Mouse (Mus musculus) midbrain, embryonic 10.5 days (tissue): Measurements from ENCODE around the gene Stac. TPM values are rescaled to one million over a fixed set of nuclear protein-coding genes. Genes with fewer than 3 reads are reported as not detected.
A peak's percentile ranks its signal among the peaks of the same experiment; 100 is the strongest.

Experiments used
- DNase-seq: peaks from one replicate; pipeline ENCODE4 v3.0.0-alpha.2; 2017; ENCODE audit warnings: low spot score
- H3K27ac ChIP-seq: fragments of 300-500 bp; sonication (generic); replicated peaks from 2 replicates; pipeline ENCODE4 v1.5.1; 2016; ENCODE audit warnings: mild to moderate bottlenecking
- H3K27me3 ChIP-seq: fragments of 300-500 bp; sonication (generic); 2 replicates; pipeline ENCODE4 v1.6.1; 2016; ENCODE audit warnings: low read depth, mild to moderate bottlenecking; ENCODE audit not compliant: poor library complexity, severe bottlenecking
- H3K36me3 ChIP-seq: fragments of 300-500 bp; sonication (generic); 2 replicates; pipeline ENCODE4 v1.6.1; 2016; ENCODE audit warnings: mild to moderate bottlenecking, moderate library complexity
- H3K4me1 ChIP-seq: fragments of 300-500 bp; sonication (generic); 2 replicates; pipeline ENCODE4 v1.6.1; 2016
- H3K4me3 ChIP-seq: fragments of 300-500 bp; sonication (generic); 2 replicates; pipeline ENCODE4 v1.5.1; 2016; ENCODE audit warnings: mild to moderate bottlenecking, moderate library complexity
- H3K9me3 ChIP-seq: fragments of 300-500 bp; sonication (generic); replicated peaks from 2 replicates; pipeline ENCODE4 v1.6.1; 2016; ENCODE audit warnings: mild to moderate bottlenecking
- WGBS: fragments of 180-500 bp; shearing (Covaris S2); methylation state at CpG from one replicate; pipeline ENCODE4 v1.1.7; 2016; 5-methylcytosine and 5-hydroxymethylcytosine counted together
- polyA plus RNA-seq: library from polyadenylated mRNA; unstranded; fragments of >200 nt; fragmentation: Nextera tagmentation; extraction: Ambion mirVana; gene quantifications from 2 replicates; pipeline ENCODE4 v1.2.1, GENCODE M21; 2016

Stac gene
- 0.27 and 0.34 TPM in 2 replicates for polyA plus RNA-seq

DNA sequence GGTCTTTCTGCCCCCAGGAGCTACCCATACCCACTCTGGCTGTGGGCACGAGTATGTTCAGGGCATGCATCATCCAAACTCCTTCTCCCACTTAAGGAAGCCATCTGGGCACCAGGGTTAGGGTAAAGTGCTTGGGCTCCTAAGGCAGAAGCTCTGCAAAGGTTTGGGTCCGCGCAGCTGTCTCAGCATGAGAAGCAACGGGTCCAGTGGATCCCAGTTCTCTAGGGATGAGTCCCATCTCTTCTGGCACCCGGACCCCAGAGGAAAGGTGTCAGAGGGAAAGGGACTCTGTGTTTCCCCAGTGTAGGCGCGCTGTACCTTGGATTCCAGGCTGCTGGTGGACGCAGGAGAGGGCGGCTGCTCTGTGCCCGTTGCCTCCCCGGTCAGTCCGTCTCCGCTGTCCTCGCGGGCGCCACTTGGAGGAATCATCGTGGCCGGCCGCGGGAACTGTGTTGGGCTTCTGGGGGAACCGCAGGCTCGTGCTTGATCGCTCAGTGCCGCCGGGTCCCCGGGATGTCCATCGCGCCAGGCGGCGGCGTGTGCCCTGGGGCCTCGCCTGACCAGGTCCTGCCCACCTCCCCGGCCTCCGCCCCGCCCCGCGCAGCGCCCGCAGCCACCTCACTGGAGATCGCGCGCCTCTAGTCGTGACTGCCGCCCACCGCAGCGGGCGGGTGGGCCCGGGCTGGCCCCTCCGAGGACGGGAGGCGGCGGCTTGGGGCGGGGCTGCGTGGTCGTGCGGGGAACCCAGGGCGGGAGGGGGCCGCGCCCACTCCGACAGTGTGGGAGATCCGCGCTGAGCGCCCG is at the start of gene Stac:
TSS of gene Stac (minus strand) at position 669 of the 804 bp plus-strand sequence.
- Histone ChIP-seq H3K4me3 (peak within 1 kb of the TSS; percentile 72), H3K27me3 (peaks cover 42% of the 10 kb centered on the region), H3K36me3 (no peaks in the 10 kb centered on the region), H3K27ac (peak within 1 kb of the TSS; percentile 69), H3K4me1 (peaks cover 12% of the 10 kb centered on the region), H3K9me3 (no peaks in the 10 kb centered on the region)
- 4% methylated on average over 64 of the region's 64 CpGs for WGBS
- DNase-seq, result peak; percentile 46

DNA sequence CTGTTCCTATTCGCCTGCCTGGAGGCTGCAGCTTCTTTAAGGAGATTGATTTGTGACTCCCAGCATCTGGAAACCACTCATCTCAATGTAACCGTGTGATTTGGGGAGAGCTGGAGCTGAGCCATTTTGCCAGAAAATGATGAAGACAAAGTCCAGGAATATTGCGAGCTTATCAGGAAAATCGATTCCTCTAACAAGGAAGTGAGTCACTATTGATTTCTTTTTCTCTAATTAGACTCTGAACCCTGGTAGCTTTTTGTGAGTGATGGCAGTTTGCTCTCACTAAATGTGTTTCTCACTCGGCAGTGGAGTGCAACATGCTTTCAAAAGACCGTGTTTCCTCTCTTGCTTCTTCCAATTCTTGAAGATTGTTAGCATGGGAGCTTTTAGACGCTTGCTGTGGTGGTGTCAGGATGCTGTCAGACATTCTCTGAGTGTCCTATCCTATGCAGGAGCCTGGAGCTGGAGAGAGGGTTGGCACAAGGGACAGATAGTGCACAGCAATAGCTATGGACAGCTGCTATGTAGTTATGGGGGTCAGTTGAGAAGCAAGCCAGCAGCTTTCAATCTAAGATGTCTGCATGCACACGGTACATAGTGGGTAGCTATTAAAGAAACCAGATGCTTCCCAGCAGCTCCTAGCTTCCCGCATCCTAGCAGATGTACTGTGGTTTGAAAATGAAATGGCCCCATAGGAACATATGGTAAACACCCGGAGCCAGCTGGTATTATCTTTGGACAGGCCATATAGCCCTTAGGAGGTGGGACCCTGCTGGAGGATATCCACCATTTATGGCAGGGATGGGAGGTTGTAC is 49.5 kb upstream of the Stac start:
- no peaks in the 10 kb centered on the region for H3K36me3 ChIP-seq
- WGBS, result 85% methylated on average over 10 of the region's 10 CpGs
- H3K27ac ChIP-seq, result no peak overlapping the region
- no peak for DNase-seq
- no peaks in the 10 kb centered on the region for H3K9me3 ChIP-seq
- no peaks in the 10 kb centered on the region for H3K4me1 ChIP-seq
- no peak overlapping the region for H3K4me3 ChIP-seq
- no peaks in the 10 kb centered on the region for H3K27me3 ChIP-seq

DNA sequence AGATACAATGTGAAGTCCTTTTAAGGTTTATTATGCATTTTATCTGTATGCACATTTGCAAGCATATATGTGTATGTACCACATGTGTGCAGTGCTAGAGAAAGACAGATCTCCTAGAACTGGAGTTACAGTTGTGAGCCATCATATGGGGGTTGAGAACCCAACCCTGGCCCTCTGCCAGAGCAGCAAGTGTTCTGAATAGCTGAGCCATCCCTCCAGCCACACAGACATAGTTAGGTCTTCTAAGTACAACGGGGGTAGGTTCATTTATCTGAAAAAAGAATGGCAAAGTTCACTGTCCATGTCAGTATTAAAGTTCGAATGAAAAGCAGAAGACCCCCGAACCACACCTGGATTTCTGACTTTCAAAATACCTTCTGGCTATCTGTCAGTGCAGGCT is 48.9 kb upstream of the Stac start:
- H3K9me3 ChIP-seq, result no peaks in the 10 kb centered on the region
- H3K36me3 ChIP-seq, result no peaks in the 10 kb centered on the region
- H3K4me1 ChIP-seq, result no peaks in the 10 kb centered on the region
- H3K4me3 ChIP-seq, result no peak overlapping the region
- WGBS, result 85% methylated on average over 3 of the region's 3 CpGs
- no peak overlapping the region for H3K27ac ChIP-seq
- DNase-seq, result no peak
- H3K27me3 ChIP-seq, result no peaks in the 10 kb centered on the region

DNA sequence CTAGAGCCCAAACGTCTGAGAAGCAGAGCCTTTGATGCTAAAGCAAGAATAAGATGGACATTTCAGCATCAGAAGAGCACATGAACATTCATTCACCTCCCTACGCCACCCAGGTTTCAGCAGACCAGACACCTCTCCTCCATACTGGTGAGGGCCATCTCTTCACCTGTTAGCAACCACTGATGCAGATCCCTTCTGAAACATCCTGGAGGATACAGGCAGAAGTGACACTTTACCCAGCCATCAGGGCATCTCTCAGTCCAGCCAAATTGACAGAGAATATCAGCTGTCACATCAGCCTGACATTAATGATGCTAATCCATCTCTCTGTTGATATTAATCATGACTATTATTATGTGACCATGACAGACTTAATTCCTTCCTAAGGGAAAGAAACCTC is 47.6 kb upstream of the Stac start:
- Histone ChIP-seq H3K27me3 (no peaks in the 10 kb centered on the region), H3K27ac (no peak overlapping the region), H3K4me3 (no peak overlapping the region), H3K9me3 (no peaks in the 10 kb centered on the region), H3K4me1 (no peaks in the 10 kb centered on the region), H3K36me3 (no peaks in the 10 kb centered on the region)
- DNase-seq, result no peak
- WGBS, result 81% methylated on average over 2 of the region's 2 CpGs

DNA sequence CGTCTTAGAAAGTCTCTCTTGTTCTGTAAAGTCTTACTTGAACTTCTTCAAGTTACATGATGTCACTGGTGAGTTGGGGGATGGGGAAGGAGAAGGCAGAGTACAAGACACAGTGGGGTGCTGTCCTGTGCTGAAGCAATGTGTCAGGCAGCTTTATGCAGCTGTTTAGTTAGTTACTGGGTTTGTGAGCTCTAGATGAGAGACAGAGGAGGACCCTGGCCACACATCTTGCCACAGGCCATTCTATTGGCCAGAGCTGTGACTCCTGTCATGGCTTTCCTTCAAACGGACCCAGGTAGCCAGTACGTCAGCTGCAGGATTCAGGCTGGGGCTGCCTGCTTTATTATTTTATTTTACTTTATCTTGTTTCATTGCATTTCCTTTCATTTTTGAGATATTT is 45.8 kb upstream of the Stac start:
- H3K4me3 ChIP-seq, result no peak overlapping the region
- no peaks in the 10 kb centered on the region for H3K36me3 ChIP-seq
- WGBS, result 82% methylated on average over 3 of the region's 3 CpGs
- no peaks in the 10 kb centered on the region for H3K4me1 ChIP-seq
- H3K27me3 ChIP-seq, result no peaks in the 10 kb centered on the region
- DNase-seq, result no peak
- no peaks in the 10 kb centered on the region for H3K9me3 ChIP-seq
- H3K27ac ChIP-seq, result no peak overlapping the region

DNA sequence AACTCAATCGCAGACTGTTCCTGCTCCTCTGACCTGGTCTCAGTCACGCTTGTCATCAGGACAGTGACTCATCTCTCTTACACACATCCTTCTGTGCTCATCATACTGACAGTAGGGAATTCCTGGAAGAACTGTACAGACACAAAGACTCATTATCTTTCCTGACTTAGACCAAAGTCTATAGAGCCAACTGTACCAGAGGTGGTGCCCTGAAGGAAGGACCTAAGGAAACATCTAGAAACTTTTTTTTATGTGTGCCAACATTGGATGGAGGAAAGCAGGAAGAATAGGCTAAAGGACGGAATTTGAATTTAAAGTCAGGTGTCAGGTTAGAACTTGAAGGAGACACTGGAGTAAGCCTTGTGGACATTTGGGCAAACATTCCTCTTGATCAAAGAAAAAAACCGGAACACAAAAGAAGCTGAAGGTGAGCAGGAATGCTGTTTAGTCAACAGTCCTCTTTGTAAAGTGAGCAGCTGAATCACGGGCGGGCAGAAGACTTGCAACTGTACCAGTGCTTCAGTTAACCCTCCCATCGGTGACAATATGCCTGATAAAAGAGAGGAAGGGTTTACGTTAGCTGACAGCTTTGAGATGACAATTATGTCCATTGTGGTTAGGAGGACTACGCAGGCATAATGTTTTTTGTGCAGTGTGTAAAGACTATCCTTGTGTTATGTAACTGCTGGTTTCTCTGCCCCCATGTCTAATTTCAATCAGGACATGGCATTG is 42.0 kb upstream of the Stac start:
- Histone ChIP-seq H3K4me1 (no peaks in the 10 kb centered on the region), H3K27ac (no peak overlapping the region), H3K4me3 (no peak overlapping the region), H3K9me3 (no peaks in the 10 kb centered on the region), H3K36me3 (no peaks in the 10 kb centered on the region), H3K27me3 (no peaks in the 10 kb centered on the region)
- DNase-seq, result no peak
- WGBS, result 89% methylated on average over 9 of the region's 9 CpGs

DNA sequence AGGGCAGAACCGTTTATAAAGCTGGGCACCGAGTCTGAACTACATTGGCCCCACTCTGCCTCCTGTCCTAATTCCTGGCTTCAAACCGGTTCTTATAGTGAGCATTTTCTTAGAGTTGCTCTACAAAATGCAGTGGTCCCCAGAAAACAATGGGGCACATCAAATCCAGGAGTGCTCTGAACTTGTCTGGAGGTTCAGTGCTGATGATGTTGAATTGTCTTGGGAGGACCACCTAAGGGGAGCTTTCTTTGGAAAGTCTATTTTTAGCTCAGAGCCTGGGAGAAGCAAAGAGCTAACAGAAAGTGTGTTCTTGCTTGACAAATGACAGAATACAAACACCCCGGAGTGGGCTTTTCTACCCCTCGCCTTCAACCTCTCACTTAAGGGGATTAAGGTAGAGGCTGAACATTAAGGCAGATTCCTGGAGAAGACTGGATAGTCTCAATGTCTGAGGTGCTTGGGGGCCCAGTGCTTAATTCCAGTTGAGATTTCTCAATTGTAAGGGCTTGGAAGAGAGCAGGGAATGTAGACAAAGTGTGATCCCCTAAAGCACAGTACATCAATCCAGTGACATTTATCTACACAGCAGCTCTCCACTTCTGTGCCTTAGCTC is 34.9 kb upstream of the Stac start:
- no peak overlapping the region for H3K27ac ChIP-seq
- no peaks in the 10 kb centered on the region for H3K36me3 ChIP-seq
- H3K4me3 ChIP-seq, result no peak overlapping the region
- peaks cover 11% of the 10 kb centered on the region; the same call in 1 of the 2 replicates for H3K4me1 ChIP-seq
- DNase-seq, result no peak
- no peaks in the 10 kb centered on the region for H3K9me3 ChIP-seq
- no peaks in the 10 kb centered on the region for H3K27me3 ChIP-seq
- 23% methylated on average over 5 of the region's 5 CpGs for WGBS

DNA sequence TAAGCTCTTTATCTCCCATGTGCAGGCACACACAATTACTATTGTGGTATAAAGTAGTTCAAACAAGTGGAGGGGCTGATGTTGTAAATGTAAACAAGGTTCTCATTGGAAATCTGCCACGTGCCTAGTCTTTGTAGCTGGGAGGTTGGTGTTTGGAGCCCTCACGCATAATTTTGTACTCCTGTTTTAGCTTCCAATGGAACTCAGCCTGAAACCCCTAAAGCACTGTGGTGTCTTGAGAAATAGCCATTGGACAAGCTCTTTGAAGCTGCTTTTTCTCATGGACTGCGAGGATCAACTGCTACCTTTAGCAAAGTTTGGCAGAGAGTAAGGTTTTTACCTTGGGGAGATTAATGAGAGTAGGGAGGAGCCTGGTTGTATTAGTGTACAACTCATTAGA is 24.3 kb upstream of the Stac start:
- H3K36me3 ChIP-seq, result no peaks in the 10 kb centered on the region
- no peaks in the 10 kb centered on the region for H3K9me3 ChIP-seq
- H3K27me3 ChIP-seq, result no peaks in the 10 kb centered on the region
- H3K4me3 ChIP-seq, result no peak overlapping the region
- no peak overlapping the region for H3K27ac ChIP-seq
- WGBS, result 72% methylated on average over 3 of the region's 3 CpGs
- no peak for DNase-seq
- no peaks in the 10 kb centered on the region for H3K4me1 ChIP-seq

DNA sequence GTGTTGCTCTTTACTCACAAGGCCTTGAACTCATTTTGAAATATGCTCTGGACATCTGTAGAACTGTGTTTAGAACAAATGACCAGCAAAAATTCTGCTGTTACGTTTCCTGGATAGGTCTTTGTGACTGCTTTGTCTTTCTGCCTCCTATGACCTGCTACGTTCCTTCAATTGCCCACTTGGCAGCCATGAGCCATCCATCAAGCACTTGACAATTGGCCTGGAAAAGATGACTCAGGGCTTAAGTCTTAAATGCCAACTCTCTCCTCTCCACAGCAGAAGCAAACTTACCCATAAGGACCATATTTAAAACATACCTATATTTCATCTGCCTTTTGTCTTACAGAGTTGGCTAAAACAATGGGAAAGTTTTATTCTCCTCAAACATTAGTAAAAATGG is 10.0 kb upstream of the Stac start:
- Histone ChIP-seq H3K27ac (no peak overlapping the region), H3K27me3 (no peaks in the 10 kb centered on the region), H3K4me1 (no peaks in the 10 kb centered on the region), H3K4me3 (no peak overlapping the region), H3K36me3 (no peaks in the 10 kb centered on the region), H3K9me3 (no peaks in the 10 kb centered on the region)
- 85% methylated on average over 2 of the region's 2 CpGs for WGBS
- no peak for DNase-seq

DNA sequence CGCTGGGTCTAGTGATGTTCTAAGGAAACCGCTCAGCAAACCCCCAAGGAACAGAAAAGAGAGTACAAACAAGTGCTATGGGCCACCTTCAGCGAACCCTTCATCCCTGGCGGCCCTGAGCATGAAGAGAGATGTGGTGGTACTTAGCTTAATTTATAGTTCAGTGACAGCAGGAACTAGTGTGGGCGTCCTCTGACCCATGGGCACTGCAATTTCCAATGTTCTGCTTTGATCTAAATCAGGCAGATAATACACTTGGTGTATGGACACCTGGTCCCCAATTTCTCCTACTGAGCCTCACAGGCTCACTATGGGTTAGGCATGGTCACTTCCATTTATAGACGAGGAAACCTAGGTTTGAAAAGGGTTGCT is 322 bp upstream of the Stac start:
- Histone ChIP-seq H3K36me3 (no peaks in the 10 kb centered on the region), H3K4me3 (peak overlapping the region; percentile 72), H3K4me1 (peaks cover 12% of the 10 kb centered on the region), H3K9me3 (no peaks in the 10 kb centered on the region), H3K27me3 (peaks cover 42% of the 10 kb centered on the region), H3K27ac (peak overlapping the region; percentile 69)
- 17% methylated on average over 6 of the region's 6 CpGs for WGBS
- DNase-seq, result no peak

DNA sequence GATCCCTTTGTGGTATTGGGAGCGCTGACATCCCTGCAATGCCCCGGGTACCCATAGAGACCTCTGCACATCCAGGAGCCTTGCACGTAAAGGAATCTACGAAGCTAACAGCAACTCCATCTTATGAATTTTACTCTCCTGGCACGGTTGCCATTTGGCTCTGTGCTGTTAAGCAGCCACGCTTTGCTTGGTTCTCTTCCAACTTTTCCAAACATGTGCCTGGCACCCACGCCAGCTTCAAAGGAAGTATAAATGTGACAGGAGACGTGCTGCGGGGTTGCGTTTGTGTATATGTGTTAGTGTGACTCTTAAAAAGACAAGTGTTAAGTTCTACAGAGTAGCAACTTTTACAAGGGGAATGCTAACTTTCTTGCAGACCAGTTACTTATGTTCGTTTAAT is 1.0 kb downstream of the Stac start:
- Histone ChIP-seq H3K9me3 (no peaks in the 10 kb centered on the region), H3K27me3 (peaks cover 42% of the 10 kb centered on the region), H3K36me3 (no peaks in the 10 kb centered on the region), H3K4me1 (peaks cover 12% of the 10 kb centered on the region), H3K4me3 (no peak overlapping the region), H3K27ac (no peak overlapping the region)
- no peak for DNase-seq
- WGBS, result 92% methylated on average over 11 of the region's 11 CpGs

DNA sequence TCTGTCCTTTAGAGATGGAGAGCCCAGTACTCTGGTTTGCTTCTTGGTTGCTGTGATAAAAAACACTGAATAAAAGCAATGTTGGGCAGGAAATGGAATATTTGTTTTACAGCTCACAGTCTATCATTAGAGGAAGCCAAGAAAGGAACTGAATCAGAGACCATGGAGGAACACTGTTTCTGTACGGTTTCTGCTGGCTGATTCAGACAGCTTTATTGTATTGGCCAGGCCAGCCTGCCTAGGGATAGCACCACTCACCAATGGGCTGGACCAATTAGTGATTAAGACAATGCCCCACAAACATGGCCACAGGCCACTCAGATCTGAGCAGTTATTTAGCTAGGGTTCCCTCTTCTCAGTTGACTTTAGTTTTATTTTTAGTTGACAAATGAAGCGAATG is 6.0 kb downstream of the Stac start:
- H3K27me3 ChIP-seq, result peaks cover 15% of the 10 kb centered on the region
- H3K27ac ChIP-seq, result no peak overlapping the region
- no peak overlapping the region for H3K4me3 ChIP-seq
- 81% methylated on average over 2 of the region's 2 CpGs for WGBS
- H3K4me1 ChIP-seq, result no peaks in the 10 kb centered on the region
- no peaks in the 10 kb centered on the region for H3K9me3 ChIP-seq
- DNase-seq, result no peak
- H3K36me3 ChIP-seq, result no peaks in the 10 kb centered on the region
